Mouse (Mus musculus) CH12.LX (cell line): ENCODE results near the gene Olfr159. TPM values are rescaled to one million over a fixed set of nuclear protein-coding genes. Genes with fewer than 3 reads are reported as not detected.
A peak's percentile ranks its signal among the peaks of the same experiment; 100 is the strongest.

Source experiments
- DNase-seq: peaks from one replicate; pipeline ENCODE4 v3.0.0-alpha.2; 2013; ENCODE audit errors: extremely low read depth
- H3K27ac ChIP-seq: 2 replicates; pipeline ENCODE4 v1.5.1; 2012; ENCODE audit warnings: low read depth, mild to moderate bottlenecking, control low read depth, moderate library complexity; ENCODE audit not compliant: insufficient read depth
- H3K27me3 ChIP-seq: replicated peaks from 2 replicates; pipeline ENCODE3; 2012; ENCODE audit warnings: inconsistent platforms
- H3K36me3 ChIP-seq, 2 experiments: replicated peaks in 1 of 2; 2 replicates each; pipeline versions ENCODE3 to v1.6.1; 2012; ENCODE audit warnings: inconsistent platforms in 1 of 2, low read length in 1 of 2, mild to moderate bottlenecking in 1 of 2, mixed read lengths in 1 of 2, moderate library complexity in 1 of 2; ENCODE audit not compliant: control insufficient read depth in 1 of 2, insufficient read depth in 1 of 2
- H3K4me1 ChIP-seq, 2 experiments: 2 replicates each; pipeline ENCODE4 v1.6.1; 2012; ENCODE audit warnings: inconsistent platforms in 1 of 2, moderate library complexity in 1 of 2; ENCODE audit not compliant: insufficient read depth in 2 of 2, control insufficient read depth in 1 of 2
- H3K4me2 ChIP-seq: 2 replicates; pipeline ENCODE4 v1.6.1; 2012; ENCODE audit warnings: low read depth, mild to moderate bottlenecking, control low read depth; ENCODE audit not compliant: poor library complexity, insufficient read depth, severe bottlenecking
- H3K4me3 ChIP-seq, 3 experiments: fragments of 150-350 bp in 1 of 3; sonication (generic) in 1 of 3; replicated peaks in 1 of 3; 2 replicates each; pipeline versions ENCODE3 to v1.5.1; 2011 to 2012; ENCODE audit warnings: low read depth in 2 of 3, low read length in 2 of 3, mild to moderate bottlenecking in 2 of 3, moderate library complexity in 2 of 3, control low read depth in 1 of 3, improper control_type of control experiment in 1 of 3, inconsistent platforms in 1 of 3, mixed read lengths in 1 of 3; ENCODE audit not compliant: poor library complexity in 1 of 3
- H3K79me2 ChIP-seq: replicated peaks from 2 replicates; pipeline ENCODE4 v1.6.1; 2012; ENCODE audit warnings: mild to moderate bottlenecking, moderate library complexity; ENCODE audit not compliant: control insufficient read depth, poor library complexity, insufficient read depth, severe bottlenecking; ENCODE audit errors: extremely low read depth
- H3K9ac ChIP-seq: 2 replicates; pipeline ENCODE4 v1.6.1; 2012; ENCODE audit warnings: low read depth, mild to moderate bottlenecking, control low read depth, moderate library complexity; ENCODE audit not compliant: insufficient read depth
- H3K9me3 ChIP-seq: replicated peaks from 2 replicates; pipeline ENCODE3; 2012; ENCODE audit warnings: low read length, inconsistent platforms, mixed read lengths
- BHLHE40 ChIP-seq: IDR thresholded peaks from 2 replicates; pipeline ENCODE4 v1.6.1; 2011; ENCODE audit warnings: mild to moderate bottlenecking, low read depth, low read length, improper control_type of control experiment
- CHD2 ChIP-seq: IDR thresholded peaks from 2 replicates; pipeline ENCODE4 v1.6.1; 2011; ENCODE audit warnings: low read length, improper control_type of control experiment
- CTCF ChIP-seq, 2 experiments: IDR thresholded peaks in 1 of 2; conservative IDR thresholded peaks in 1 of 2; 2 replicates each; pipeline ENCODE4 v1.5.1; 2011 to 2012; ENCODE audit warnings: low read depth in 2 of 2, low read length in 2 of 2, improper control_type of control experiment in 1 of 2, inconsistent platforms in 1 of 2, mild to moderate bottlenecking in 1 of 2, moderate library complexity in 1 of 2
- ETS1 ChIP-seq: conservative IDR thresholded peaks from 2 replicates; pipeline ENCODE4 v1.6.1; 2012; ENCODE audit warnings: low read depth, mild to moderate bottlenecking, inconsistent platforms, low read length, improper control_type of control experiment, moderate library complexity
- GABPA ChIP-seq: IDR thresholded peaks from 2 replicates; pipeline ENCODE4 v1.6.1; 2012; ENCODE audit warnings: low read depth, low read length, improper control_type of control experiment, inconsistent platforms; ENCODE audit not compliant: insufficient replicate concordance
- HCFC1 ChIP-seq: IDR thresholded peaks from 2 replicates; pipeline ENCODE4 v1.6.1; 2012; ENCODE audit warnings: low read depth, mild to moderate bottlenecking, inconsistent platforms, low read length, improper control_type of control experiment
- IRF4 ChIP-seq: IDR thresholded peaks from 2 replicates; pipeline ENCODE4 v1.6.1; 2014; ENCODE audit warnings: low read depth, mild to moderate bottlenecking, inconsistent platforms, low read length, improper control_type of control experiment
- JUND ChIP-seq: conservative IDR thresholded peaks from 2 replicates; pipeline ENCODE4 v1.6.1; 2011; ENCODE audit warnings: low read depth, low read length, improper control_type of control experiment
- MAX ChIP-seq: IDR thresholded peaks from 2 replicates; pipeline ENCODE4 v1.6.1; 2011; ENCODE audit warnings: low read length, improper control_type of control experiment
- MXI1 ChIP-seq: IDR thresholded peaks from 2 replicates; pipeline ENCODE4 v1.6.1; 2011; ENCODE audit warnings: mild to moderate bottlenecking, low read depth, low read length, improper control_type of control experiment
- NRF1 ChIP-seq: IDR thresholded peaks from 2 replicates; pipeline ENCODE4 v1.6.1; 2014; ENCODE audit warnings: low read depth, mild to moderate bottlenecking, inconsistent platforms, low read length, improper control_type of control experiment, moderate library complexity
- PAX5 ChIP-seq: IDR thresholded peaks from 2 replicates; pipeline ENCODE4 v1.6.1; 2012; ENCODE audit warnings: low read length, inconsistent platforms, mixed read lengths
- POLR2AphosphoS2 ChIP-seq: IDR thresholded peaks from 2 replicates; pipeline ENCODE4 v1.6.1; 2011; ENCODE audit warnings: low read depth, low read length, improper control_type of control experiment
- RAD21 ChIP-seq: IDR thresholded peaks from 2 replicates; pipeline ENCODE4 v1.6.1; 2011; ENCODE audit warnings: low read depth, mild to moderate bottlenecking, low read length, improper control_type of control experiment, moderate library complexity
- RCOR1 ChIP-seq: conservative IDR thresholded peaks from 2 replicates; pipeline ENCODE4 v1.6.1; 2012; ENCODE audit warnings: low read depth, mild to moderate bottlenecking, inconsistent platforms, low read length, improper control_type of control experiment
- SIN3A ChIP-seq: IDR thresholded peaks from 2 replicates; pipeline ENCODE4 v1.6.1; 2012; ENCODE audit warnings: low read length, improper control_type of control experiment, inconsistent platforms
- TCF12 ChIP-seq: IDR thresholded peaks from 2 replicates; pipeline ENCODE4 v1.6.1; 2014; ENCODE audit warnings: low read depth, mild to moderate bottlenecking, inconsistent platforms, low read length, improper control_type of control experiment
- UBTF ChIP-seq: IDR thresholded peaks from 2 replicates; pipeline ENCODE4 v1.6.1; 2012; ENCODE audit warnings: low read depth, mild to moderate bottlenecking, inconsistent platforms, low read length, improper control_type of control experiment, moderate library complexity
- USF2 ChIP-seq: conservative IDR thresholded peaks from 2 replicates; pipeline ENCODE4 v1.6.1; 2011; ENCODE audit warnings: low read depth, low read length, improper control_type of control experiment
- ZC3H11A ChIP-seq: IDR thresholded peaks from 2 replicates; pipeline ENCODE4 v1.6.1; 2012; ENCODE audit warnings: low read depth, mild to moderate bottlenecking, inconsistent platforms, low read length, improper control_type of control experiment
- ZKSCAN1 ChIP-seq: IDR thresholded peaks from 2 replicates; pipeline ENCODE4 v1.6.1; 2012; ENCODE audit warnings: low read depth, inconsistent platforms, low read length, improper control_type of control experiment, borderline replicate concordance
- dilution Hi-C: fragments of 300-500 bp; cut with MboI; formaldehyde crosslinking; loops from 2 replicates; pipeline ENCODE4 v1.14.3; 2020; ENCODE audit warnings: low sequenced_read_pairs; ENCODE audit not compliant: extremely low pct_unique_long_range_greater_than_20kb, extremely low pct_ligation_motif_present
- in situ Hi-C: fragments of 300-500 bp; cut with MboI; formaldehyde crosslinking; loops from 3 replicates; pipeline ENCODE4 v1.14.3; 2019; ENCODE audit warnings: low sequenced_read_pairs, low pct_ligation_motif_present, low pct_unique_long_range_greater_than_20kb, mixed read lengths
- polyA plus RNA-seq: library from polyadenylated mRNA; unstranded; fragments of >175 nt; gene quantifications from 2 replicates; pipeline ENCODE4 v1.2.1, GENCODE M21; 2012; ENCODE audit warnings: low read depth; ENCODE audit not compliant: insufficient read length
- total RNA-seq, 2 experiments: library from RNA; depleted of rRNA; stranded (reverse); fragments of 300-350 nt in 1 of 2; fragments of >200 nt in 1 of 2; gene quantifications; 2 replicates each; pipeline ENCODE4 v1.2.3; 2012 to 2014

Gene Olfr159
- total and polyA plus RNA-seq, 3 experiments, result not detected

DNA sequence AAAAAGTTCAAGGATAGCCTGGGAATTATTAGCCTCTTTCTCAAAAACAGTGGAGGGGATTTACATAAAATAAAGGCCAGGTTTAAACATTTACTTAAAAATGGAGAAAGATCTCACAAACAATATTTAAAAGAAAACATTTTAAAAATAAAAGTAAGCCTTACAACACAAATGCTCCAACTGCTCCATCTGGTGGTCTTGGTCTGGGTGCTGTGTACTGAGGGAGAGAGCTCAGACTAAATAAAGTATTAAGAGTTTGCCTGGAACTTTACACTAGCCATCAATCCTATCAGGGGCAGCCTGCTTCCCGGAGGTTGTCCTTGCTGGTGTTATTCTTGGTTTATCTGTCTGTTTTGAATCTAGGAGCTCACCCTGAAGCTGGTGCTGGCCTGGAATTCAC lies 27.7 kb downstream of the Olfr159 start:
- Histone ChIP-seq H3K9me3 (no peaks in the 10 kb centered on the region), H3K4me2 (no peak overlapping the region), H3K27ac (no peak overlapping the region), H3K79me2 (no peaks in the 10 kb centered on the region), H3K4me1 (peaks cover 0 to 3% of the 10 kb centered on the region in 2 experiments; a peak in 1 of 4 replicates), H3K4me3 (no peak overlapping the region), H3K27me3 (peaks cover 10% of the 10 kb centered on the region), H3K9ac (no peak overlapping the region), H3K36me3 (no peaks in the 10 kb centered on the region)
- DNase-seq, result no peak
- in situ Hi-C loops (loop anchor here (25.0 kb wide), 1 partner anchor 244 kb away; the partner anchor contains the start of gene Ccin), dilution Hi-C loops (no loop called here)
- TF ChIP-seq CTCF (conservative IDR thresholded peaks at IDR 0.05 in 1 of 2, IDR thresholded peaks at IDR 0.05 in 1 of 2; ENCODE audit: low read depth in 2 of 2, low read length in 2 of 2) (peak in 1 of 2 experiments; percentile 34; a peak in 1 of 4 replicates), GABPA (no peak), RAD21 (peak; percentile 3)

DNA sequence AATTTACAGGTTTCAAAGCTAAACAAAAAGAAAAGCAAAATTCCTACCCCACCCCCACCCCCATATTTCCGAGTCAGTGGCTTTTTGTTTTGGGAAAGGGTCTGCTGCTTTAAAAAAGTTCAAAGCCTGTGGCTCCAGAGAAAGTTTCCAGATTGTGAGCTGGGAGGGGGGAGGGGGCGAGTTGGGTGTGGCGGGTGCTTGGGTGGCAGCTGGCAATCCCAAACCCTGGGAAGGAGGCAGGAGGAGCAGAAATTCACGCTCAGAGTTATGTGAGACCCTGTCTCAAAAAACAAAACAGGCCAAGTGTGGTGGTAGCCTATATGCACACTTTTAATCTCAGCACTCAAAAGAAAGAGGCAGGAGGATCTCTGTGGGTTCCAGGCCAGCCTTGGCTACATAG lies 28.2 kb downstream of the Olfr159 start:
- no peak for TF ChIP-seq SIN3A
- TF ChIP-seq IRF4, result no peak
- TF ChIP-seq JUND, result no peak
- no peak for TF ChIP-seq USF2
- no peak for TF ChIP-seq NRF1
- no peak for TF ChIP-seq CHD2
- no peak for TF ChIP-seq PAX5
- no peak for TF ChIP-seq MAX
- TF ChIP-seq, all 38 proteins: peak for 0
- Histone ChIP-seq H3K4me1 (peaks cover 0 to 3% of the 10 kb centered on the region in 2 experiments; a peak in 1 of 4 replicates), H3K9ac (no peak overlapping the region), H3K9me3 (no peaks in the 10 kb centered on the region), H3K27me3 (peaks cover 13% of the 10 kb centered on the region), H3K4me2 (peak overlapping the region; percentile 22; the same call in 1 of the 2 replicates), H3K79me2 (no peaks in the 10 kb centered on the region), H3K36me3 (no peaks in the 10 kb centered on the region), H3K4me3 (no peak overlapping the region), H3K27ac (no peak overlapping the region)
- in situ Hi-C loops, result loop anchor here (25.0 kb wide), 1 partner anchor 245 kb away; the partner anchor contains the start of gene Ccin
- dilution Hi-C loops, result no loop called here
- DNase-seq, result no peak

DNA sequence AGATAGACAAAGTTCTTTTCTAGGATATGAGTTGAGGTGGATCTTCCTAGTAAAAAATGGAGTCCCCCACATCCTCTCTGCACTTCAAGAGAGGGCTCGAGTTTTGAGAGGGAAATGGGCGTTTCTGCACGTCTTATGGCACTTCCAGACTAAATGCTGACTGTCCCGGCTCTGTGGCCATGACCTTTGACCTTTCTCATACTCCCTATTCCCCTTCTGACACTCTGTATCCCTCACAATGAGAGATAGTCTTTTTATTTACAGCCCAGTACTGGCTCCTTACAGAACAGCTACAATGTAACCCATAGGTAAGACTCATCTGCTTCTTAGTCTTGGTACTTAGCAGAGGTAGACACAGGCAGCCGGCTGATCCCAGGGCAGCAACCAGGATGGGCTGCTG lies 29.3 kb downstream of the Olfr159 start:
- TF ChIP-seq ZKSCAN1, result no peak
- no peak for TF ChIP-seq SIN3A
- no peak for TF ChIP-seq BHLHE40
- no peak for TF ChIP-seq USF2
- no peak for TF ChIP-seq TCF12
- TF ChIP-seq UBTF, result no peak
- TF ChIP-seq MXI1, result no peak
- no peak for TF ChIP-seq POLR2AphosphoS2
- TF ChIP-seq NRF1, result no peak
- no peak for TF ChIP-seq RAD21
- no peak for TF ChIP-seq HCFC1
- no peak for TF ChIP-seq RCOR1
- TF ChIP-seq ZC3H11A, result no peak
- no peak for TF ChIP-seq ETS1
- dilution Hi-C loops, result no loop called here

More for the DNA sequence above, 29.3 kb downstream of the Olfr159 start:
- Histone ChIP-seq H3K27ac (no peak overlapping the region), H3K4me3 (no peak overlapping the region), H3K36me3 (no peaks in the 10 kb centered on the region), H3K9me3 (no peaks in the 10 kb centered on the region), H3K4me2 (no peak overlapping the region), H3K27me3 (peaks cover 22% of the 10 kb centered on the region), H3K9ac (no peak overlapping the region), H3K79me2 (no peaks in the 10 kb centered on the region), H3K4me1 (peaks cover 0 to 3% of the 10 kb centered on the region in 2 experiments; a peak in 1 of 4 replicates)
- in situ Hi-C loops, result loop anchor here (25.0 kb wide), 1 partner anchor 246 kb away; the partner anchor contains the start of gene Ccin
- no peak for DNase-seq
